Comparison of ENCODE assay signal across 17 mouse cellular contexts in genomic region chr12:79512982-79513681, GRCm38 (mm10).
DNase-seq lines count a peak whose midpoint lies in the region; ATAC-seq and TF ChIP-seq lines count a peak whose summit lies in the region.
"Had no signal": no experiment of that assay in that cellular context is flagged by ENCODE, and none has a peak within 500 bp of the region (broad histone marks: within the 10 kb centered on the region; RNA-seq: fewer than 3 reads in every experiment).

No protein-coding gene starts in this region.

- H3K9me3 ChIP-seq in liver, embryonic 14.5 days (ENCODE audit: control insufficient read depth, low read length) = no peaks in the 10 kb centered on the region
- H3K9me3 ChIP-seq in liver, embryonic 12.5 days (replicated peaks) = no peaks in the 10 kb centered on the region
- H3K9me3 ChIP-seq in embryonic facial prominence, embryonic 14.5 days (ENCODE audit: control insufficient read depth, low read length) = no peaks in the 10 kb centered on the region
- no peaks in the 10 kb centered on the region for H3K9me3 ChIP-seq in stomach, embryonic 15.5 days
- H3K9me3 ChIP-seq: embryonic facial prominence, embryonic 12.5 days; limb, embryonic 10.5 days had no signal

- H3K27me3 ChIP-seq in liver, embryonic 14.5 days (ENCODE audit: control insufficient read depth, insufficient read depth, low read length) = no peaks in the 10 kb centered on the region
- H3K27me3 ChIP-seq in liver, embryonic 12.5 days (replicated peaks) = no peaks in the 10 kb centered on the region
- H3K27me3 ChIP-seq in embryonic facial prominence, embryonic 14.5 days (replicated peaks; ENCODE audit: control insufficient read depth, insufficient read depth, low read length) = no peaks in the 10 kb centered on the region
- H3K27me3 ChIP-seq in stomach, embryonic 15.5 days (replicated peaks) = no peaks in the 10 kb centered on the region
- H3K27me3 ChIP-seq: embryonic facial prominence, embryonic 12.5 days had no signal

- DNase-seq in gastrocnemius, adult 2 months = no peak
- no peak for DNase-seq in gastrocnemius, postnatal 25 days
- no peak for DNase-seq in liver, embryonic 14.5 days (ENCODE audit: low read depth in 3 of 3, low spot score in 3 of 3)
- DNase-seq in embryonic facial prominence, embryonic 14.5 days (ENCODE audit: low spot score) = no peak
- DNase-seq in c-Kit-positive CD71-positive TER-119-positive erythroid progenitor cells, embryonic 14.5 days (ENCODE audit: low spot score) = no peak
- DNase-seq: adrenal gland, postnatal 36 days; cerebellum, postnatal 25 days; gastrocnemius, postnatal 10 days; kidney, postnatal 10 days; thymus, postnatal 14 days had no signal

- H3K4me2 ChIP-seq in liver, embryonic 14.5 days (ENCODE audit: low read depth) = no peak overlapping the region
- no peak overlapping the region for H3K4me2 ChIP-seq in liver, embryonic 12.5 days
- no peak overlapping the region for H3K4me2 ChIP-seq in embryonic facial prominence, embryonic 14.5 days (ENCODE audit: low read depth, low read length)
- H3K4me2 ChIP-seq in stomach, embryonic 15.5 days = no peak overlapping the region
- H3K4me2 ChIP-seq: embryonic facial prominence, embryonic 12.5 days; midbrain, embryonic 11.5 days had no signal

- H3K9ac ChIP-seq in liver, embryonic 14.5 days (replicated peaks) = no peak overlapping the region
- H3K9ac ChIP-seq in liver, embryonic 12.5 days = no peak overlapping the region
- no peak overlapping the region for H3K9ac ChIP-seq in embryonic facial prominence, embryonic 14.5 days (ENCODE audit: low read depth, low read length)
- H3K9ac ChIP-seq in stomach, embryonic 15.5 days = no peak overlapping the region
- H3K9ac ChIP-seq: embryonic facial prominence, embryonic 12.5 days had no signal

- H3K36me3 ChIP-seq in liver, embryonic 14.5 days (replicated peaks; ENCODE audit: control insufficient read depth, insufficient read depth, low read depth) = no peaks in the 10 kb centered on the region
- no peaks in the 10 kb centered on the region for H3K36me3 ChIP-seq in liver, embryonic 12.5 days
- H3K36me3 ChIP-seq in embryonic facial prominence, embryonic 14.5 days (ENCODE audit: control insufficient read depth, insufficient read depth, low read length) = no peaks in the 10 kb centered on the region
- H3K36me3 ChIP-seq in stomach, embryonic 15.5 days = no peaks in the 10 kb centered on the region
- H3K36me3 ChIP-seq: embryonic facial prominence, embryonic 12.5 days; limb, embryonic 10.5 days had no signal

- no peak overlapping the region for H3K4me3 ChIP-seq in gastrocnemius, adult 2 months
- no peak overlapping the region for H3K4me3 ChIP-seq in liver, embryonic 14.5 days (ENCODE audit: insufficient read depth in 1 of 2, low read depth in 2 of 2, low read length in 2 of 2)
- H3K4me3 ChIP-seq in liver, embryonic 12.5 days = no peak overlapping the region
- H3K4me3 ChIP-seq in embryonic facial prominence, embryonic 14.5 days (ENCODE audit: low read depth, low read length) = no peak overlapping the region
- H3K4me3 ChIP-seq in stomach, embryonic 15.5 days (replicated peaks) = no peak overlapping the region
- H3K4me3 ChIP-seq: embryonic facial prominence, embryonic 12.5 days; limb, embryonic 10.5 days had no signal

- no peak for ATAC-seq in liver, embryonic 14.5 days (ENCODE audit: insufficient read depth)
- no peak for ATAC-seq in liver, embryonic 12.5 days
- ATAC-seq in embryonic facial prominence, embryonic 14.5 days (ENCODE audit: low read depth) = no peak
- no peak for ATAC-seq in stomach, embryonic 15.5 days (ENCODE audit: insufficient read depth, low FRiP score, low read depth)
- no peak for ATAC-seq in granulocyte monocyte progenitor cell, adult 5-6 weeks (replicated peaks; ENCODE audit: poor library complexity, severe bottlenecking)
- ATAC-seq: forebrain, embryonic 14.5 days had no signal

- H3K27ac ChIP-seq in gastrocnemius, adult 2 months = peak overlapping the region; percentile 81
- no peak overlapping the region for H3K27ac ChIP-seq in liver, embryonic 14.5 days
- H3K27ac ChIP-seq in liver, embryonic 12.5 days = no peak overlapping the region
- H3K27ac ChIP-seq in embryonic facial prominence, embryonic 14.5 days (replicated peaks; ENCODE audit: low read depth, low read length) = peak overlapping the region; percentile 92; the same call in 1 of the 2 replicates
- H3K27ac ChIP-seq in stomach, embryonic 15.5 days = peak overlapping the region; percentile 65; the same call in 1 of the 2 replicates

- TF ChIP-seq EP300 in liver, embryonic 14.5 days (IDR thresholded peaks at IDR 0.05; ENCODE audit: low read depth) = no peak

- intact Hi-C loops in gastrocnemius, adult 2 months (cut with DNase I) = no loop called here

- WGBS in liver, embryonic 14.5 days (ENCODE audit: insufficient replicate concordance) = 56% methylated on average over 5 of the region's 5 CpGs
- WGBS in liver, embryonic 12.5 days (ENCODE audit: insufficient replicate concordance) = 59% methylated on average over 5 of the region's 5 CpGs
- 87% methylated on average over 5 of the region's 5 CpGs for WGBS in embryonic facial prominence, embryonic 14.5 days
- 86% methylated on average over 5 of the region's 5 CpGs for WGBS in stomach, embryonic 15.5 days

- peaks cover 0 to 8% of the 10 kb centered on the region in 2 experiments; a peak in 1 of 4 replicates for H3K4me1 ChIP-seq in liver, embryonic 14.5 days (replicated peaks; ENCODE audit: control insufficient read depth in 2 of 2, insufficient read depth in 2 of 2, low read length in 1 of 2)
- H3K4me1 ChIP-seq in liver, embryonic 12.5 days = 0 out of 2 replicates have a peak, but pooled peaks cover 5% of the 10 kb centered on the region
- H3K4me1 ChIP-seq in embryonic facial prominence, embryonic 14.5 days (ENCODE audit: control insufficient read depth, insufficient read depth, low read length) = peaks cover 32% of the 10 kb centered on the region
- peaks cover 20% of the 10 kb centered on the region for H3K4me1 ChIP-seq in stomach, embryonic 15.5 days

- TF ChIP-seq CTCF in gastrocnemius, adult 2 months (IDR thresholded peaks at IDR 0.05) = no peak; the same call in 1 of the 2 replicates
- TF ChIP-seq CTCF in liver, embryonic 14.5 days (IDR thresholded peaks at IDR 0.05; ENCODE audit: low read depth) = peak; percentile 26

Comparison
In these comparisons a context has a peak if more than half of its experiments do, and no peak if none do; other contexts are left out.
1. H3K27ac ChIP-seq: peak in gastrocnemius, adult 2 months (single experiment), embryonic facial prominence, embryonic 14.5 days (single experiment) and stomach, embryonic 15.5 days (single experiment); none in liver, embryonic 14.5 days (single experiment) and liver, embryonic 12.5 days (single experiment).